Mouse (Mus musculus) heart, adult 2 months (tissue): ENCODE measurements around the gene Ubqlnl. TPM values are rescaled to one million over a fixed set of nuclear protein-coding genes. Genes with fewer than 3 reads are reported as not detected.

Experiments
- DNase-seq, 2 experiments: peaks; one replicate each; pipeline ENCODE4 v3.0.0; 2021
- H3K27ac ChIP-seq: fragments of 200-600 bp; 2 replicates; pipeline ENCODE4 v1.8.1; 2022
- H3K27me3 ChIP-seq: fragments of 200-500 bp; 2 replicates; pipeline ENCODE4 v1.6.1; 2012; ENCODE audit warnings: mild to moderate bottlenecking, low read length, inconsistent platforms, mixed read lengths; ENCODE audit not compliant: control insufficient read depth, insufficient read depth
- H3K36me3 ChIP-seq: fragments of 200-500 bp; 2 replicates; pipeline ENCODE4 v1.6.1; 2012; ENCODE audit warnings: low read length, inconsistent platforms; ENCODE audit not compliant: control insufficient read depth, insufficient read depth
- H3K4me1 ChIP-seq: fragments of 200-500 bp; 2 replicates; pipeline ENCODE4 v1.6.1; 2011; ENCODE audit warnings: low read length; ENCODE audit not compliant: control insufficient read depth, insufficient read depth
- H3K4me3 ChIP-seq: fragments of 200-600 bp; 2 replicates; pipeline ENCODE4 v1.8.1; 2022
- H3K79me2 ChIP-seq: fragments of 200-500 bp; replicated peaks from 2 replicates; pipeline ENCODE4 v1.6.1; 2012; ENCODE audit warnings: mild to moderate bottlenecking, inconsistent platforms, low read length, moderate library complexity, mixed read lengths; ENCODE audit not compliant: control insufficient read depth, insufficient read depth
- H3K9ac ChIP-seq: fragments of 200-500 bp; 2 replicates; pipeline ENCODE4 v1.6.1; 2012; ENCODE audit warnings: low read depth, mild to moderate bottlenecking, control low read depth, inconsistent platforms, low read length, mixed read lengths
- CTCF ChIP-seq: fragments of 200-600 bp; IDR thresholded peaks from 2 replicates; pipeline ENCODE4 v1.8.1; 2022; ENCODE audit warnings: antibody characterized with exemption, mild to moderate bottlenecking, moderate library complexity
- EP300 ChIP-seq: fragments of 200-500 bp; IDR thresholded peaks from 2 replicates; pipeline ENCODE4 v1.6.1; 2011; ENCODE audit warnings: low read depth, low read length, control low read depth; ENCODE audit not compliant: insufficient read depth
- POLR2A ChIP-seq: fragments of 200-500 bp; IDR thresholded peaks from 2 replicates; pipeline ENCODE4 v1.6.1; 2011; ENCODE audit warnings: mild to moderate bottlenecking, low read depth, low read length, control low read depth; ENCODE audit not compliant: insufficient read depth
- WGBS: fragments of 180-500 bp; shearing (Covaris S2); methylation state at CpG from one replicate; pipeline ENCODE4 v1.1.7; 2018; 5-methylcytosine and 5-hydroxymethylcytosine counted together
- intact Hi-C: fragments of 180-260 bp; cut with DNase I; formaldehyde crosslinking; loops from one replicate; pipeline ENCODE4 v1.15.1; 2025
- polyA plus RNA-seq: library from polyadenylated mRNA; depleted of rRNA; stranded (reverse); fragments of >200 nt; gene quantifications from 2 replicates; pipeline ENCODE4 v1.2.3, GENCODE M21; 2012
- total RNA-seq, 2 experiments: library from RNA; stranded (reverse); gene quantifications; 2 replicates each; pipeline ENCODE4 v1.2.3; 2021

The Ubqlnl gene
- total and polyA plus RNA-seq, 3 experiments = 0.14 TPM; not detected in 2

DNA sequence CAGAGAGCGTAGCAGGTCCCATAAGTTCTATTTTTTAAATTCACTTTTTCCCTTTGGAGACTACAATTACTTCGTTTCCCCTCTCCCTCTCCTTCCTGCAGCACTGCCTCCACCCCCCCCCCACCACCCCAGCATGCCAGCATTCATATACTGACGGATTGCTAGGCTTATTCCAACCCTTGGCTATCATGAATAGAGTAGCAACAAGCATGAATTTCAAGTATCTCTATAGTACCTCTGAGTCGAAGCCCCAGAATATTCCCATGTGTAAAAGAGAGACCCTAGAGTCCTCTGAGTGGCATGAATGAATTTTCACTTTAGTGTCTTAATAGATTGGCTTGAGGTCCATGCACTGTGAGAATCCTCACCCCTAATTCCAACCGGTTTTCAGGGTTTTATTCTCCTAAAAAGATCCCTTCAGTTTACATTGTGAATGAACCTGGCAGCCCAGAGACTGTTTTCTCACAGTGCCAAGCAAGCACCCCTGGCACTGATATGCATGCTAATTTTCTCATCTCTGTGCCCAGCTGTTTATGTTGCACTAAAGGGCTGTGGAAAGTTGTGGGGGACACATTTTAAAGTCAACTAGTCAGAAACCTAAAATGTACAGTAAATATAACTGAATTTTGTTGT lies 28.2 kb upstream of the Ubqlnl start:
- TF ChIP-seq EP300 (no peak), POLR2A (no peak), CTCF (no peak)
- Histone ChIP-seq H3K4me3 (no peak overlapping the region), H3K4me1 (no peaks in the 10 kb centered on the region), H3K27ac (no peak overlapping the region), H3K27me3 (no peaks in the 10 kb centered on the region), H3K36me3 (no peaks in the 10 kb centered on the region), H3K79me2 (no peaks in the 10 kb centered on the region), H3K9ac (no peak overlapping the region)
- intact Hi-C loops = no loop called here
- no peak for DNase-seq
- 58% methylated on average over 5 of the region's 5 CpGs for WGBS

DNA sequence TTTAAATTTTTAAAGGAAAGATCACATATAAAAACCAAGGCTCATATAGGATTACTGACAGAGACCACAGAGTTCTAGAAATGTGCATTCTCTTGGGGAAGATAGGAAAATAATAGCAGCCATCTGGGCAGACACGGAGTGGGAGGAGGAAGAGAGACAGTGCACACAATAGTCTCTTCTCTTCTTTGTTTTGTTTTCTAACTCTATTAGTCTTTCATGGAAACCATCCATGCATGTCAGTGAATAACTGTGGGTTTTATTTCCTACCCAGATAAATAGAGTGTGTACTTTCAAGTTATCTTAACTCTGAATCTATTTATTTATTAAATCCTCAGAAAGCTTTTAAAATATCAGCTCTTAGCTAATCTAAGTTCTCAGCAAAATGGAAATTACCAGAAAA lies 24.7 kb upstream of the Ubqlnl start:
- Histone ChIP-seq H3K4me3 (no peak overlapping the region), H3K36me3 (no peaks in the 10 kb centered on the region), H3K27me3 (no peaks in the 10 kb centered on the region), H3K27ac (no peak overlapping the region), H3K4me1 (no peaks in the 10 kb centered on the region), H3K9ac (no peak overlapping the region), H3K79me2 (no peaks in the 10 kb centered on the region)
- DNase-seq = no peak
- 48% methylated on average over 1 of the region's 1 CpGs for WGBS
- intact Hi-C loops = no loop called here
- no peak for TF ChIP-seq EP300
- no peak for TF ChIP-seq POLR2A
- no peak for TF ChIP-seq CTCF

DNA sequence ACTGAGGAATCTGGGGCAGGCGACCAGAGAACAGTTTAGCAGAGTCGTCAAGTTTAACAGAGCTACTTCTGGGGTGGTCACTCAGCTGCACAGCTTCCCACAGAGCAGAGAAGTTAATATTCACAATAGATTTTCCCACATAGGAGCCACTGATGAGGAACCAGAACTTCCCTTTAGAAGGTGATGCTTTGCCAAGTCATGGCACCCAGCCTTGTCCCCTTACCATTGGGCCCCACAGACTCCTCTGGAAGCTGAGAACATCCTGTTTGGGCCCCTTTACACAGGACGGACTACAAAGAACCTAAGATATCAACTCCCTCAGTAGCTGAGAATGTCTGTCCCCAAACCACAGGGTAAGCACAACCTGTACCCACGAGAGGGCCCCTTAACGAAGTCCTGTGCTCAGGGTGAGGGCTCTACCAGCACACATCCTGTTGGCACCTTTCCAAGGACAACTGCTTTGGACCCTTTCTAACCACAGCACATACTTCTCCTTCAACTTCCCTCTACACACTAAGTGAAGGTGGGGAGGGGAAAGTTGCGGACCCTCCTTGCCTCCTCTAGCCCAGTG lies 19.4 kb upstream of the Ubqlnl start:
- DNase-seq = no peak
- WGBS = 44% methylated on average over 6 of the region's 6 CpGs
- H3K36me3 ChIP-seq = no peaks in the 10 kb centered on the region
- no peak overlapping the region for H3K4me3 ChIP-seq
- no peak overlapping the region for H3K9ac ChIP-seq
- H3K27me3 ChIP-seq = no peaks in the 10 kb centered on the region
- no peaks in the 10 kb centered on the region for H3K79me2 ChIP-seq
- no peak overlapping the region for H3K27ac ChIP-seq
- no peaks in the 10 kb centered on the region for H3K4me1 ChIP-seq
- intact Hi-C loops = no loop called here
- no peak for TF ChIP-seq EP300
- TF ChIP-seq CTCF = no peak
- no peak for TF ChIP-seq POLR2A

DNA sequence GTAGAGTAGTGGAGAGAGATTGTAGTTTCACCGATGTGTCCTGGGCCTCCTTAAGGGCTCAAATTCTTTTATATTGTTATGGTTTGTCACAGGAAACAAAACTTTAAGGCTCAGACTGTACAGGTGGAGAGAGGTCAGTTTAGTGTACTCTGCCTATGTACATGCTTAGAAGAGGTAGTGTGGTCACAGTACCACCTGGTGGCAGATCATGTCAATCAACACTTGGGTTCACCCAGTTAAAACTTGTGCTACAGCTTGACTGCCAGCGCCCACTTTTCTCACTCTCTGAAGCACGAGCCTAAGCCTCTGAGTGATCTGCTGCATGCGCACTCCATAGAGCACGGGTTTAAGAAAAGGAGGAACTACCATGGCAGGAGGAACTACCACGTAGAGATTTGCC lies 16.7 kb upstream of the Ubqlnl start:
- Histone ChIP-seq H3K27ac (no peak overlapping the region), H3K4me1 (no peaks in the 10 kb centered on the region), H3K9ac (no peak overlapping the region), H3K79me2 (no peaks in the 10 kb centered on the region), H3K27me3 (no peaks in the 10 kb centered on the region), H3K4me3 (no peak overlapping the region), H3K36me3 (no peaks in the 10 kb centered on the region)
- TF ChIP-seq EP300 (no peak), POLR2A (no peak), CTCF (no peak)
- no peak for DNase-seq
- intact Hi-C loops = no loop called here
- WGBS = 78% methylated on average over 6 of the region's 6 CpGs

DNA sequence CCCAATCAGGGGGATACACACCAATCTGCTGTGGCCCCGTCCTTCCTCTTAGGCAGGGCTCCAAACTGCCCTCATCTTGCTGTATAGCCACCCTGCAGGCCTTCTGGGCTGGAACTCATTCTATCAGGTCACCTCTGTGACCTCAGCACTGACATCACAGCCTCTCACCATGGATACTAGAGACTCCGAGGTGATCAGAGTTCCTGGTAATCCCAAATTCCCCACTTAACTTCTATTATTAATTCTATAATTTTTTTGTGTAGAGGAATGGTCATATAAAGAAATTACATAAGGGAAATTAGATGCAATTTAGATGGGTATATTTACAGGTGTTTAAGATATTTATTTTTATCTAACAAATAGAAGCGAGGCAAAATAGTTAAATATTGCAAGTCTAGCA lies 7.2 kb downstream of the Ubqlnl start, which contains the start of gene Ubqln3:
Gene Ubqln3 (minus strand): TSS at position 101 of the 400 bp plus-strand sequence.
- Histone ChIP-seq H3K9ac (no peak within 1 kb of the TSS), H3K79me2 (no peaks in the 10 kb centered on the region), H3K27me3 (no peaks in the 10 kb centered on the region), H3K27ac (no peak within 1 kb of the TSS), H3K36me3 (no peaks in the 10 kb centered on the region), H3K4me1 (no peaks in the 10 kb centered on the region), H3K4me3 (no peak within 1 kb of the TSS)
- TF ChIP-seq POLR2A = no peak
- no peak for TF ChIP-seq EP300
- TF ChIP-seq CTCF = no peak
- DNase-seq = no peak
- WGBS = 62% methylated on average over 3 of the region's 3 CpGs
- intact Hi-C loops = no loop called here

DNA sequence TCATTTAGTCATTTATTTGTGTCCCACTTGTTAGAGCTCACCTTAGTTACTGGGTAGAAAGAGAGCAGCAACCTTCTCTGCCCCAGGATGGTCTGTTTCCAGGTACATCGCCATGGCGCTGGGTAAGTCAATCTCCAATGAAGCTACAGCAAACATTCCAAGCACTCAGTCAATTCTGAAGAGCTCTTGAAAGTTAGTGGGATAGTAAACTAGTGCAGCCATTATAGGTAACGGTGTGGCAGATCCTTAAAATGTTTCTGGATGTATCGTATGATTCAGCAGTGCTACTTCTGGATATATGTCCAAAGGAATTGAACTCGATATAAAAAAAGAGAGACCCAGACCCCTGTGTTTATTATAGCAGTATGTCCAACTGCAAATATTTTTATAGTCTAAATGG lies 13.1 kb downstream of the Ubqlnl start, which contains the start of gene Olfr643:
Gene Olfr643 (minus strand): TSS at position 101 of the 400 bp plus-strand sequence.
- Histone ChIP-seq H3K9ac (no peak within 1 kb of the TSS), H3K36me3 (no peaks in the 10 kb centered on the region), H3K79me2 (no peaks in the 10 kb centered on the region), H3K27ac (no peak within 1 kb of the TSS), H3K4me1 (no peaks in the 10 kb centered on the region), H3K27me3 (no peaks in the 10 kb centered on the region), H3K4me3 (no peak within 1 kb of the TSS)
- no peak for DNase-seq
- TF ChIP-seq POLR2A (no peak), CTCF (no peak), EP300 (no peak)
- WGBS = 80% methylated on average over 5 of the region's 5 CpGs
- intact Hi-C loops = no loop called here
